Mouse (Mus musculus) bone marrow, adult 2 months (tissue): ENCODE measurements around the gene Ckap4.

Source experiments
- CTCF ChIP-seq: fragments of 200-500 bp; IDR thresholded peaks from 2 replicates; pipeline ENCODE4 v1.5.1; 2011; ENCODE audit warnings: low read length, control low read depth; ENCODE audit not compliant: control insufficient read depth, insufficient read depth
- POLR2A ChIP-seq: fragments of 200-500 bp; IDR thresholded peaks from 2 replicates; pipeline ENCODE4 v1.6.1; 2011; ENCODE audit warnings: low read depth, mild to moderate bottlenecking, control low read depth, low read length, borderline replicate concordance; ENCODE audit not compliant: control insufficient read depth

DNA sequence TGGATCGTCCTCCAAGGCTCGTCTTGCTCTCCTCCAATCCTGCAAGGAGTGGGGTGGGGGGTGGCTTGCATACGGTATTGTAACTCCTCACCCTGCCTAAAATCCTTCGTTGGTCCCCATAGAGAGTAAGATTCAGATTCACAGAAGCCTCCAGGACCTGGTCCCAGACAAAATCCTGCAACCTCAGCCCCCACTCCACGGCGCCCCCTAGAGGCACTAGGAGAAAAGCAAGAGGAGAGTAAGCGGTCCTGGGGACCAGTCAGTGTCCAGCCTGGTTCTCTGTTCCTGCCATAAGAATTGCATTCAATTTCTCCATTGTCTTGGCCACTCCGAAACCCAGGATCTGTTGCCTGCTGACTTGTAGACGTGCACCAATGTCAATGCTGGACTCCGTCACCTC is 10.2 kb downstream of the Ckap4 start:
- TF ChIP-seq CTCF (peak; percentile 31; the same call in 1 of the 2 replicates), POLR2A (no peak)
